Mouse (Mus musculus): Measurements from ENCODE around the gene Naaladl2.
A peak's percentile ranks its signal among the peaks of the same experiment; 100 is the strongest.
"Not testable (repeated sequence)": the region's sequence is repeated elsewhere in the genome, so short reads cannot be mapped to it uniquely, and the experiment has no call there.

The Naaladl2 gene

GRCm38 (mm10) chr3:25143555-25144311, at the start of gene Naaladl2:
TSS of gene Naaladl2 (minus strand) at chr3:25144261.
- DNase-seq (ENCODE audit: low read depth, low spot score), result peak; percentile 90

GRCm38 (mm10) chr3:25151721-25152120, 7.7 kb upstream of the Naaladl2 start:
- no peak for DNase-seq (ENCODE audit: low read depth, low spot score)

GRCm38 (mm10) chr3:25147271-25147670, 3.2 kb upstream of the Naaladl2 start:
- DNase-seq (ENCODE audit: low read depth, low spot score), result no peak

- DNase-seq (ENCODE audit: low read depth, low spot score), result peak; percentile 93
These were observed 1.1 kb upstream of the Naaladl2 start for GRCm38 (mm10) chr3:25144961-25145697.

GRCm38 (mm10) chr3:25143111-25143510, 950 bp downstream of the Naaladl2 start:
- peak; percentile 55 for DNase-seq (ENCODE audit: low read depth, low spot score)

- DNase-seq (ENCODE audit: low read depth, low spot score), result peak; percentile 70
These were observed 12.2 kb downstream of the Naaladl2 start for GRCm38 (mm10) chr3:25131848-25132247.

GRCm38 (mm10) chr3:25127864-25128263, 16.2 kb downstream of the Naaladl2 start:
- DNase-seq (ENCODE audit: low read depth, low spot score), result peak; percentile 28

- DNase-seq (ENCODE audit: low read depth, low spot score), result no peak
These were observed 18.9 kb downstream of the Naaladl2 start for GRCm38 (mm10) chr3:25124919-25125846.

GRCm38 (mm10) chr3:25113107-25113506, 31.0 kb downstream of the Naaladl2 start:
- no peak for DNase-seq (ENCODE audit: low read depth, low spot score)

- DNase-seq (ENCODE audit: low read depth, low spot score), result peak; percentile 16
These were observed 35.1 kb downstream of the Naaladl2 start for GRCm38 (mm10) chr3:25108997-25109396.

- no peak for DNase-seq (ENCODE audit: low read depth, low spot score)
These were observed 51.1 kb downstream of the Naaladl2 start for GRCm38 (mm10) chr3:25092986-25093385.

GRCm38 (mm10) chr3:25075785-25076184, 68.3 kb downstream of the Naaladl2 start:
- DNase-seq (ENCODE audit: low read depth, low spot score), result no peak

GRCm38 (mm10) chr3:25074266-25074665, 69.8 kb downstream of the Naaladl2 start:
- DNase-seq (ENCODE audit: low read depth, low spot score), result peak; percentile 67

- peak; percentile 25 for DNase-seq (ENCODE audit: low read depth, low spot score)
These were observed 70.2 kb downstream of the Naaladl2 start for GRCm38 (mm10) chr3:25073821-25074220.

GRCm38 (mm10) chr3:25063217-25063616, 80.8 kb downstream of the Naaladl2 start:
- DNase-seq (ENCODE audit: low read depth, low spot score), result peak; percentile 9

- DNase-seq (ENCODE audit: low read depth, low spot score), result peak; percentile 13
These were observed 91.1 kb downstream of the Naaladl2 start for GRCm38 (mm10) chr3:25052975-25053374.

- no peak for DNase-seq (ENCODE audit: low read depth, low spot score)
These were observed 124.1 kb downstream of the Naaladl2 start for GRCm38 (mm10) chr3:25019972-25020371.

GRCm38 (mm10) chr3:25010751-25011150, 133.3 kb downstream of the Naaladl2 start:
- peak; percentile 86 for DNase-seq (ENCODE audit: low read depth, low spot score)

- not testable (repeated sequence) for DNase-seq (ENCODE audit: low read depth, low spot score)
These were observed 137.3 kb downstream of the Naaladl2 start for GRCm38 (mm10) chr3:25006802-25007201.

GRCm38 (mm10) chr3:24992577-24992976, 151.5 kb downstream of the Naaladl2 start:
- DNase-seq (ENCODE audit: low read depth, low spot score), result no peak

- no peak for DNase-seq (ENCODE audit: low read depth, low spot score)
These were observed 152.0 kb downstream of the Naaladl2 start for GRCm38 (mm10) chr3:24992078-24992477.

GRCm38 (mm10) chr3:24982111-24982510, 161.9 kb downstream of the Naaladl2 start:
- no peak for DNase-seq (ENCODE audit: low read depth, low spot score)

Measured in brain, adult 2 months (tissue).